In genomic region chr5:100005896-100006295, GRCm38 (mm10) we compare ENCODE assay signal across 20 mouse cellular contexts. TPM values are rescaled to one million over a fixed set of nuclear protein-coding genes. Genes with fewer than 3 reads are reported as not detected.
A peak's percentile ranks its signal among the peaks of the same experiment; 100 is the strongest.
DNase-seq lines count a peak whose midpoint lies in the region; ATAC-seq and TF ChIP-seq lines count a peak whose summit lies in the region.
"Had no signal": no experiment of that assay in that cellular context is flagged by ENCODE, and none has a peak within 500 bp of the region (broad histone marks: within the 10 kb centered on the region; RNA-seq: fewer than 3 reads in every experiment).

No protein-coding gene starts in this region.

- H3K27me3 ChIP-seq in heart, embryonic 10.5 days (ENCODE audit: insufficient read depth, poor library complexity, severe bottlenecking), result no peaks in the 10 kb centered on the region
- no peaks in the 10 kb centered on the region for H3K27me3 ChIP-seq in heart, adult 2 months (ENCODE audit: control insufficient read depth, insufficient read depth, low read length)
- H3K27me3 ChIP-seq in liver, embryonic 11.5 days (replicated peaks; ENCODE audit: control insufficient read depth, insufficient read depth, low read length), result no peaks in the 10 kb centered on the region
- no peaks in the 10 kb centered on the region for H3K27me3 ChIP-seq in liver, embryonic 15.5 days
- no peaks in the 10 kb centered on the region for H3K27me3 ChIP-seq in stomach, postnatal 0 days (ENCODE audit: control insufficient read depth, insufficient read depth, low read length)
- H3K27me3 ChIP-seq in hindbrain, embryonic 11.5 days (ENCODE audit: control insufficient read depth, insufficient read depth, low read length), result no peaks in the 10 kb centered on the region
- H3K27me3 ChIP-seq: embryonic facial prominence, embryonic 15.5 days; forebrain, embryonic 15.5 days; hindbrain, embryonic 13.5 days had no signal

- no peak overlapping the region for H3K9ac ChIP-seq in heart, adult 2 months (ENCODE audit: low read depth, low read length)
- no peak overlapping the region for H3K9ac ChIP-seq in liver, embryonic 11.5 days (ENCODE audit: low read depth, low read length)
- no peak overlapping the region for H3K9ac ChIP-seq in liver, embryonic 15.5 days
- H3K9ac ChIP-seq in stomach, postnatal 0 days (ENCODE audit: low read length), result no peak overlapping the region
- no peak overlapping the region for H3K9ac ChIP-seq in hindbrain, embryonic 11.5 days (ENCODE audit: low read depth, low read length)
- H3K9ac ChIP-seq: embryonic facial prominence, embryonic 15.5 days; forebrain, embryonic 15.5 days; hindbrain, embryonic 13.5 days had no signal

- intact Hi-C loops in heart, adult 2 months (cut with DNase I), result no loop called here

- no peak for DNase-seq in heart, embryonic 10.5 days (ENCODE audit: low spot score)
- no peak for DNase-seq in heart, adult 2 months
- DNase-seq in liver, embryonic 11.5 days (ENCODE audit: low spot score), result no peak
- no peak for DNase-seq in liver
- DNase-seq in stomach, postnatal 0 days (ENCODE audit: low spot score), result peak; percentile 60
- no peak for DNase-seq in hindbrain, embryonic 11.5 days (ENCODE audit: low spot score)
- DNase-seq in T-cell, adult 2 months (ENCODE audit: low spot score), result no peak
- DNase-seq: cerebellum, adult 9-10 months; gastrocnemius, postnatal 14 days; kidney, adult 8-10 months; kidney, postnatal 14 days; lung, adult 18-20 months; lung, postnatal 10 days; right cerebral cortex, adult 18-20 months; thymus, postnatal 25 days had no signal

- no peak overlapping the region for H3K4me3 ChIP-seq in heart, embryonic 10.5 days
- H3K4me3 ChIP-seq in heart, adult 2 months, result no peak overlapping the region
- H3K4me3 ChIP-seq in liver, embryonic 11.5 days (ENCODE audit: low read depth, low read length), result no peak overlapping the region
- H3K4me3 ChIP-seq in liver, embryonic 15.5 days (replicated peaks), result no peak overlapping the region
- no peak overlapping the region for H3K4me3 ChIP-seq in stomach, postnatal 0 days (ENCODE audit: low read depth, low read length)
- no peak overlapping the region for H3K4me3 ChIP-seq in hindbrain, embryonic 11.5 days (ENCODE audit: low read depth, low read length)
- H3K4me3 ChIP-seq: embryonic facial prominence, embryonic 15.5 days; forebrain, embryonic 15.5 days; hindbrain, embryonic 13.5 days had no signal

- H3K9me3 ChIP-seq in heart, embryonic 10.5 days, result no peaks in the 10 kb centered on the region
- H3K9me3 ChIP-seq in liver, embryonic 11.5 days (ENCODE audit: control insufficient read depth, low read length), result no peaks in the 10 kb centered on the region
- no peaks in the 10 kb centered on the region for H3K9me3 ChIP-seq in liver, embryonic 15.5 days (replicated peaks)
- no peaks in the 10 kb centered on the region for H3K9me3 ChIP-seq in stomach, postnatal 0 days (ENCODE audit: control insufficient read depth, low read length)
- H3K9me3 ChIP-seq in hindbrain, embryonic 11.5 days (ENCODE audit: control insufficient read depth, low read length), result no peaks in the 10 kb centered on the region
- H3K9me3 ChIP-seq: embryonic facial prominence, embryonic 15.5 days; forebrain, embryonic 15.5 days; hindbrain, embryonic 13.5 days had no signal

- no peak for TF ChIP-seq EP300 in heart, adult 2 months (IDR thresholded peaks at IDR 0.05; ENCODE audit: insufficient read depth, low read depth, low read length)
- no peak for TF ChIP-seq EP300 in stomach, postnatal 0 days (optimal IDR thresholded peaks at IDR 0.05)

- H3K36me3 ChIP-seq in heart, embryonic 10.5 days, result no peaks in the 10 kb centered on the region
- H3K36me3 ChIP-seq in heart, adult 2 months (ENCODE audit: control insufficient read depth, insufficient read depth, low read length), result no peaks in the 10 kb centered on the region
- no peaks in the 10 kb centered on the region for H3K36me3 ChIP-seq in liver, embryonic 11.5 days (ENCODE audit: control insufficient read depth, insufficient read depth, low read length)
- H3K36me3 ChIP-seq in liver, embryonic 15.5 days (replicated peaks), result no peaks in the 10 kb centered on the region
- no peaks in the 10 kb centered on the region for H3K36me3 ChIP-seq in stomach, postnatal 0 days (ENCODE audit: control insufficient read depth, insufficient read depth, low read length)
- no peaks in the 10 kb centered on the region for H3K36me3 ChIP-seq in hindbrain, embryonic 11.5 days (ENCODE audit: control insufficient read depth, insufficient read depth, low read length)
- H3K36me3 ChIP-seq: embryonic facial prominence, embryonic 15.5 days; forebrain, embryonic 15.5 days; hindbrain, embryonic 13.5 days had no signal

- 0 out of 2 replicates have a peak overlapping the region, but pooled peaks have one; percentile 7 for H3K27ac ChIP-seq in heart, embryonic 10.5 days
- H3K27ac ChIP-seq in heart, adult 2 months, result no peak overlapping the region
- H3K27ac ChIP-seq in liver, embryonic 11.5 days (ENCODE audit: low read depth, low read length), result peak overlapping the region; percentile 9; the same call in 1 of the 2 replicates
- peak overlapping the region; percentile 29; the same call in 1 of the 2 replicates for H3K27ac ChIP-seq in liver, embryonic 15.5 days (replicated peaks)
- peak overlapping the region; percentile 91 for H3K27ac ChIP-seq in stomach, postnatal 0 days (replicated peaks)
- H3K27ac ChIP-seq in hindbrain, embryonic 11.5 days (ENCODE audit: low read depth, low read length), result no peak overlapping the region
- H3K27ac ChIP-seq: embryonic facial prominence, embryonic 15.5 days; forebrain, embryonic 15.5 days; hindbrain, embryonic 13.5 days had no signal

- no peak for TF ChIP-seq CTCF in heart, adult 2 months (IDR thresholded peaks at IDR 0.05)
- no peak for TF ChIP-seq CTCF in stomach, postnatal 0 days (IDR thresholded peaks at IDR 0.05; ENCODE audit: low read depth)

- no peak; the same call in 1 of the 2 replicates for ATAC-seq in liver, embryonic 11.5 days (replicated peaks; ENCODE audit: low FRiP score)
- no peak for ATAC-seq in liver, embryonic 15.5 days (ENCODE audit: insufficient read depth)
- peak; percentile 36 for ATAC-seq in stomach, postnatal 0 days (ENCODE audit: low FRiP score, low TSS enrichment)
- ATAC-seq in hindbrain, embryonic 11.5 days (ENCODE audit: low FRiP score), result no peak
- ATAC-seq: forebrain, embryonic 15.5 days had no signal

- 76% methylated on average over 6 of the region's 6 CpGs for WGBS in heart, embryonic 10.5 days
- 52% methylated on average over 6 of the region's 6 CpGs for WGBS in heart, adult 2 months
- 81% methylated on average over 6 of the region's 6 CpGs for WGBS in liver, embryonic 11.5 days
- WGBS in liver, embryonic 15.5 days (ENCODE audit: insufficient replicate concordance), result 68% methylated on average over 6 of the region's 6 CpGs
- 56% methylated on average over 6 of the region's 6 CpGs for WGBS in stomach, postnatal 0 days
- WGBS in hindbrain, embryonic 11.5 days, result 75% methylated on average over 6 of the region's 6 CpGs

- TF ChIP-seq POLR2A in heart, adult 2 months (IDR thresholded peaks at IDR 0.05; ENCODE audit: insufficient read depth, low read depth, low read length), result no peak

- H3K4me1 ChIP-seq in heart, embryonic 10.5 days, result peaks cover 18% of the 10 kb centered on the region
- H3K4me1 ChIP-seq in heart, adult 2 months (ENCODE audit: control insufficient read depth, insufficient read depth, low read length), result no peaks in the 10 kb centered on the region
- H3K4me1 ChIP-seq in liver, embryonic 11.5 days (replicated peaks; ENCODE audit: control insufficient read depth, insufficient read depth, low read length), result peaks cover 10% of the 10 kb centered on the region
- H3K4me1 ChIP-seq in liver, embryonic 15.5 days (replicated peaks), result peaks cover 24% of the 10 kb centered on the region
- no peaks in the 10 kb centered on the region; the same call in 1 of the 2 replicates for H3K4me1 ChIP-seq in stomach, postnatal 0 days (replicated peaks; ENCODE audit: control insufficient read depth, insufficient read depth)
- H3K4me1 ChIP-seq in hindbrain, embryonic 11.5 days (replicated peaks; ENCODE audit: control insufficient read depth, insufficient read depth, low read length), result no peaks in the 10 kb centered on the region
- H3K4me1 ChIP-seq: embryonic facial prominence, embryonic 15.5 days; forebrain, embryonic 15.5 days; hindbrain, embryonic 13.5 days had no signal

- peak overlapping the region; percentile 18; the same call in 1 of the 2 replicates for H3K4me2 ChIP-seq in liver, embryonic 11.5 days
- H3K4me2 ChIP-seq in liver, embryonic 15.5 days, result 0 out of 2 replicates have a peak overlapping the region, but pooled peaks have one; percentile 11
- H3K4me2 ChIP-seq in stomach, postnatal 0 days (replicated peaks; ENCODE audit: low read depth), result no peak overlapping the region; the same call in 1 of the 2 replicates
- H3K4me2 ChIP-seq in hindbrain, embryonic 11.5 days (replicated peaks; ENCODE audit: low read depth, low read length), result no peak overlapping the region
- H3K4me2 ChIP-seq: embryonic facial prominence, embryonic 15.5 days; forebrain, embryonic 15.5 days; hindbrain, embryonic 13.5 days; midbrain, embryonic 11.5 days had no signal

- H3K79me2 ChIP-seq in heart, adult 2 months (replicated peaks; ENCODE audit: control insufficient read depth, insufficient read depth, low read length), result no peaks in the 10 kb centered on the region

RNA-seq across cellular contexts. Expression of gene 4930524J08Rik, which starts 27.0 kb away (rescaled TPM):
- 1.1 and 1.3 TPM in 2 replicates for polyA plus RNA-seq in heart, embryonic 10.5 days (2016; fragmentation: Nextera tagmentation; extraction: Ambion mirVana)
- total RNA-seq in heart, adult 2 months (2021), result 1 to 10 TPM; 1.1 to 1.2 TPM
- 0.84 TPM in 1 of 2 replicates, not detected in the other for polyA plus RNA-seq in heart, adult 2 months (2012; rRNA removed)
- 1.3 and 1.9 TPM in 2 replicates for polyA plus RNA-seq in liver, embryonic 11.5 days (2014; fragmentation: Nextera tagmentation; extraction: Ambion mirVana)
- polyA plus RNA-seq in liver, embryonic 15.5 days (2015; fragmentation: Nextera tagmentation; extraction: Ambion mirVana), result 0.48 and 0.77 TPM in 2 replicates
- polyA plus RNA-seq in stomach, postnatal 0 days (2015; fragmentation: Nextera tagmentation; extraction: Ambion mirVana), result 1.9 and 2.6 TPM in 2 replicates
- polyA plus RNA-seq in hindbrain, embryonic 11.5 days (2014; fragmentation: Nextera tagmentation; extraction: Ambion mirVana), result 2.7 and 3.6 TPM in 2 replicates

RNA-seq across cellular contexts. Expression of gene Hnrnpd, which starts 27.2 kb away (rescaled TPM):
- 139 and 334 TPM in 2 replicates for polyA plus RNA-seq in heart, embryonic 10.5 days (2016; fragmentation: Nextera tagmentation; extraction: Ambion mirVana)
- 10 to 100 TPM; 83.0 to 90.3 TPM for total RNA-seq in heart, adult 2 months (2021)
- polyA plus RNA-seq in heart, adult 2 months (2012; rRNA removed), result 10.2 and 14.3 TPM in 2 replicates
- polyA plus RNA-seq in liver, embryonic 11.5 days (2014; fragmentation: Nextera tagmentation; extraction: Ambion mirVana), result 150 and 152 TPM in 2 replicates
- polyA plus RNA-seq in liver, embryonic 15.5 days (2015; fragmentation: Nextera tagmentation; extraction: Ambion mirVana), result 70.5 and 75.0 TPM in 2 replicates
- polyA plus RNA-seq in stomach, postnatal 0 days (2015; fragmentation: Nextera tagmentation; extraction: Ambion mirVana), result 53.5 and 61.4 TPM in 2 replicates
- polyA plus RNA-seq in hindbrain, embryonic 11.5 days (2014; fragmentation: Nextera tagmentation; extraction: Ambion mirVana), result 253 and 281 TPM in 2 replicates

RNA-seq across cellular contexts. Expression of gene Hnrnpdl, which starts 33.6 kb away (rescaled TPM):
- polyA plus RNA-seq in heart, embryonic 10.5 days (2016; fragmentation: Nextera tagmentation; extraction: Ambion mirVana), result 116 and 157 TPM in 2 replicates
- 10 to 100 TPM; 57.1 to 57.3 TPM for total RNA-seq in heart, adult 2 months (2021)
- polyA plus RNA-seq in heart, adult 2 months (2012; rRNA removed), result 44.1 and 69.7 TPM in 2 replicates
- polyA plus RNA-seq in liver, embryonic 11.5 days (2014; fragmentation: Nextera tagmentation; extraction: Ambion mirVana), result 143 and 157 TPM in 2 replicates
- 46.6 and 47.0 TPM in 2 replicates for polyA plus RNA-seq in liver, embryonic 15.5 days (2015; fragmentation: Nextera tagmentation; extraction: Ambion mirVana)
- polyA plus RNA-seq in stomach, postnatal 0 days (2015; fragmentation: Nextera tagmentation; extraction: Ambion mirVana), result 58.8 and 58.9 TPM in 2 replicates
- polyA plus RNA-seq in hindbrain, embryonic 11.5 days (2014; fragmentation: Nextera tagmentation; extraction: Ambion mirVana), result 268 and 286 TPM in 2 replicates

RNA-seq across cellular contexts. Expression of gene Enoph1, which starts 33.9 kb away (rescaled TPM):
- polyA plus RNA-seq in heart, embryonic 10.5 days (2016; fragmentation: Nextera tagmentation; extraction: Ambion mirVana), result 34.1 and 46.5 TPM in 2 replicates
- total RNA-seq in heart, adult 2 months (2021), result 1 to 10 TPM; 8.4 to 8.8 TPM
- 12.6 and 13.3 TPM in 2 replicates for polyA plus RNA-seq in heart, adult 2 months (2012; rRNA removed)
- polyA plus RNA-seq in liver, embryonic 11.5 days (2014; fragmentation: Nextera tagmentation; extraction: Ambion mirVana), result 52.6 and 61.2 TPM in 2 replicates
- 15.4 and 17.2 TPM in 2 replicates for polyA plus RNA-seq in liver, embryonic 15.5 days (2015; fragmentation: Nextera tagmentation; extraction: Ambion mirVana)
- 23.4 and 23.5 TPM in 2 replicates for polyA plus RNA-seq in stomach, postnatal 0 days (2015; fragmentation: Nextera tagmentation; extraction: Ambion mirVana)
- 47.6 and 48.8 TPM in 2 replicates for polyA plus RNA-seq in hindbrain, embryonic 11.5 days (2014; fragmentation: Nextera tagmentation; extraction: Ambion mirVana)

Comparison
In these comparisons a context has a peak if more than half of its experiments do, and no peak if none do; other contexts are left out.
1. H3K27ac ChIP-seq: peak in heart, embryonic 10.5 days (single experiment), liver, embryonic 11.5 days (single experiment), liver, embryonic 15.5 days (single experiment) and stomach, postnatal 0 days (single experiment); none in heart, adult 2 months (single experiment) and hindbrain, embryonic 11.5 days (single experiment).
2. H3K4me2 ChIP-seq: peak in liver, embryonic 11.5 days (single experiment) and liver, embryonic 15.5 days (single experiment); none in stomach, postnatal 0 days (single experiment) and hindbrain, embryonic 11.5 days (single experiment).